Mouse (Mus musculus) ES-Bruce4 (cell line): ENCODE measurements around the gene Ganc.

Experiments
- CTCF ChIP-seq: IDR thresholded peaks from one replicate; pipeline ENCODE4 v1.8.1; 2011; ENCODE audit warnings: low read depth, low read length
- POLR2A ChIP-seq: IDR thresholded peaks from one replicate; pipeline ENCODE4 v1.8.1; 2011; ENCODE audit warnings: low read length; ENCODE audit not compliant: insufficient read depth

GRCm38 (mm10) chr2:120373858-120374257, 29.8 kb upstream of the Ganc start:
- TF ChIP-seq POLR2A = no peak
- no peak for TF ChIP-seq CTCF
